Mouse (Mus musculus) inflammation-experienced regulatory T-cells, adult 6 months (primary cell): ENCODE data around the gene Mrgprg. TPM values are rescaled to one million over a fixed set of nuclear protein-coding genes. Genes with fewer than 3 reads are reported as not detected.

Experiments
- ATAC-seq: one replicate; pipeline ENCODE4 v1.8.0; 2017
- polyA plus RNA-seq, 3 experiments: library from polyadenylated mRNA; unstranded; fragments of 100-300 nt; shearing (Covaris generic); gene quantifications; one replicate each; pipeline ENCODE4 v1.2.1; 2017

Gene Mrgprg
- polyA plus RNA-seq = not detected

DNA sequence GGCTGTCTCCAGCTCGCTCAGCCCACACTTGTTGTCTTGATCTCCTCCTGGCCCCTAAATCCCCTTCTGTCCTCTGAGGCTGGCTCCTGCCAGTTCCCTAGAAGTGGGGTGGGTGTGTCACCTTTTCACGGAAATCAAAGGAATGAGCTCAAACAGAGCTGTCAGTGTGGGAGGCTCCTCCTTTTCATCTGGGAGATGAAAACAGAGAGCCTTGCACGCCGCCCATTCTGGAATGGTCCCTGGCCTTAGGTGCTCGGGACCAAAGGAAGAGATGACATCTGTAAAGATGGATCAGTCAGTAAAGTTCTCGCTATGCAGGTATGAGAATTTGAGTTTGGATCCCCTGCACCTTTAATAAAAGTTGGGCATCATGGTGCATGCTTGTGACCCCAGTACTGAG is at the start of gene Mrgprg:
TSS of gene Mrgprg (minus strand) at position 101 of the 400 bp plus-strand sequence.
- no peak for ATAC-seq

DNA sequence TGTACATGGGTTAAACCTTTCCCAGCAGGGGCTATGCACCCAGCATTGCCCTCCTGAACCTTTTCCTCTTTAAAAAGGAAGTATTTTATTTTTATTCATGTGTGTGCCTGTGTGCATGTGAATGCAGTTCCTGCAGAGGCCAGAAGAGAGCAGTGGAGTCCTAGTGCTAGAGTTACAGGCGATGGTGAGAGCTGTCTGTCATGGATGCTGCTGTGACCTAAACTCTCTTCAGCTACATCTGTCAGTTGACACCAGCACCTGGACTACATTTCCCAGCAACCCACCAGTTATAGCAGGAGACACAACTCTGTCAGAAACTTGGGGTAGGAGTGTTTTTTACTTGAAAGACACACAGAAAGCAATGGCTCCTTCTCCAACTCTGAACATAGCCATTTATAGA is 42.1 kb upstream of the Mrgprg start:
- ATAC-seq = no peak

DNA sequence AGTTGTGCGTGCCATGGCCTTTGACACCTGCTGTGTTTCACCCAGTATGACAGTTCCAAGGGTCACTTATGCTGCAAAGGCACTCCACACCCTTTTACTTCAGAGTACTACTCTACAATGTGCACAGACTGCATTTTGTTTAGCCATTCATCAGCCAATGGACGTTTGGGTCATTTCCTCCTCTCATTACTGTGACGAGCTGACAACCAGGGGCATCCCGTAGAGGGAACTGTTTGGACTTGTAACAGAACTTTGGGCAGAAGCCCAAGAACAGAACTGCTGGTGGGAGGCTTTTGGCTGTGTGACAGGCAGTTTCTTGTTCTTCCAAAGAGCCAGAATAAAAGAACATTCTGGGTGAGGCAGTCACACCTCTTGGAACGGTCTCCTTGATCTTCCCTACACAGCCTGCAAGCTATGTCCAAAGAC is 38.4 kb upstream of the Mrgprg start:
- ATAC-seq = no peak

DNA sequence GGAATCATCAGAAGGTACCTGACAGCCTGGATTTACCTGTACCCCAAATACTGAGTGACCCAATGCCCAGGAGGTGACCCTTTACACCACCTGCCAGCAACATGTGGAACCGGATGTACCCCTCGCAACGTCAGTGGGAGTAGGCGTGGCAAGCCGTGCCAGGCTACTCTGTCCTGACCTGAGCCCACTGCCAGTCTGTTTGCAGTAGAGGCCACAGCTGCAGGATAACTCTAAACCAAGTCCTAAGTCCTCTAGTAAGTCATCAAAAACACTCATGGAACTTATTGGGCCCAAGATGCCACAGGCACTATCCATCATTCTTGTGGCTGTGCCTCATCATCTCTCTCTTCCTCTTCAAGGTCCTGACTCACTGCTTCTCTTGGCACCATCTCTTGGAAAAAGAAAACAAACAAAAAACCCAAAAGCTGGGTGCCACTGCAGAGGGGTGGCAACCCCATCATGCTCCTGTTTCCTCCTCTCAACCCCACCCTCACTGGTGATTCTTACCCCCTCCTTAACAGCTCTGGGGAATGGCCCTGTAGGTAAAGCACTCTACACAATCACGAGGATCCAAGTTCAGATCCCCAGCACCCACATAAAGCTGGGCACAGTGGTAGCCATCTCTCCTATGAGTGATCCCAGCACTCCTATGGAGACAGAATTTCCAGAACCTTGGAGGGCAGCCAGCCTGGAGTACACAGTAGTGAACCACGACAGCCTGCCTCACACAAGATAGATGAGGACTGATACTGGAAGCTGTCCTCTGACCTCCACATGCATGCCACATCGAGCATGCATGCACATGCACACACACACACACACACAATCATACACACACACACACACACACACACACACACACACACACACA is 34.6 kb upstream of the Mrgprg start:
- no peak for ATAC-seq

DNA sequence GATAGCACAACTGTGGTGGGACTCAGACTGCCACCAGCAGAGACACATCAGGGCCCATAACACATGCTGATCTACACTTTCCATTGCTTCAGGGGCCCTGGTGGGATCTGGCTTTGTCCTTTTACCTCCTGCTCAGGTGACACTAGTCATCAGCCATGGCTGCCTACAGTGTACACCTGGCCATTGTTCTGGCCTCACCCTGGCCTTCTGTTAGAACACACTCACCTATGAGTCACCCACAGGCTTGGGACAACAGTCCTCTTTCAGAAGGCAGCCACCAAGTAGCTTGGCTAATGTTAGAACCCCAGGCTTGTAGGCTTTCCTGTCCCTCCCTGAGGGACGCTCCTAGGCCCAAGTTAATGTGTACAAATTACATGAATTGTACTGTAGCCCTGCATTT is 34.0 kb upstream of the Mrgprg start:
- ATAC-seq = no peak

DNA sequence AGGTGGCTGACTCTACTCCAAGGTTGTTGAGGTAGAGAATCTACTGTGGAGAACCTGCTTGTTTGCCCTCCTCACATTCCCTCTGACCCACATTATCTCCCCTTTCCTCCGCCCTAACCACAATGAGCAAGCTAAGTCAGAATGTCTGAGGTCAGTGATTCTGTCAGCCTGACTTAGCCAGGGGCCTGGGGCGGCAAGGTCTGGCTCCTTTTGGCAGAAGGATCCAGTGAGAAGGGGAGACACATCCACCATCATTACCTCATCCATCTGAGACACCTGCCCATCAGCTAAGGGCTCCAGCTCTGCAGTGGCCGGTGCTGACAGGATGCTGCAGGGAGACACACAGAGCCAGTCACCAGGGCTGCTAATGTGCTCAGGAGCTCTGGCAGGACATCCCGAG is 32.0 kb upstream of the Mrgprg start:
- ATAC-seq = no peak

DNA sequence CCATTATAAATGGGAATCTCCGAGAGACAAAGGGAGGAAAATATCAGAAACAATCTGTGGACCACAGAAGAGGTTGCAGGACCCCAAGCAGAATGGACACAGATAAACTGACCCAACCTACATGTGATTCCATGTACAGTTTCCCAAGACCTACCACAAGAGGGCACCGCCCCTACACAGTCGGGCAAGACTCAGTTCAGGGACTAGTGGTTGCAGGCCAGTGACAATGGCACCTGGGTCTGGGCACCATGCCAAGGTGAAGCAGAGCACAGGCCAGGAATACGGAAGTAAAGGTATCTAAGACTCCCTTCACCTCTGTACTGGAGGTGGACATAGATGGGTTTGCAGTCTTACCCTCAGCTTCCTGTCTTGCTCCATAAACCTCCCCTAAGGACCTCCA is 26.3 kb upstream of the Mrgprg start:
- ATAC-seq = peak; percentile 46

DNA sequence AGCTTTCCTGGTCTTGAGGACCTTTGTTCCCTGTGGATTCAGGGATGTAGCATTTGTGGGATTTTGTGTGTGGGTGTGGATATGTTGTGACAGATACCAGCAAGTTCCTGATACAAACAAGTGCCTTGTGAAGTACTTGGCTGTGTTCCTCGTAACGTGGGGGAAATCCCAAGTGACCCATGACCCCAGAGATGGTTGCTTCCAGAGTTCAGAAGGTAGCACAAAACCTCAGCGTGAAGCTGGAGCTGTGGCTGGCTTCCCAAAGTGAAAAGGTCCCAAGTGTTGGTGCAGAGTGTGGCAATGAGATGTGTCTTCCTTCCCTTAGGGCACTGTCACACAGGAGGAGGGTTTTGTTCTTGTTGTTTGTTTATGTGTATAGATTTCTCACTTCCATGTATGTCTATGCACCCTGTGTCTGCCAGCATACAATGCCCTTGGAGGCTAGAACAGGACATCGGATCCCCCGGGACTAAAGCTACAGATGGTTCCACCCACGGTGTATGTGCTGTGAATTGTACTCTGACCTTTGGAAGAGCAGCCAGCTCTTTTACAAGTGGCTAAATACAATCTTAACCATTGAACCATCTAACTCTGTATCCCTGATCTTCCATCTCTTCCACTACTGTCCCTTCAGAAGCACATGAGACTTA is 25.7 kb upstream of the Mrgprg start:
- no peak for ATAC-seq

DNA sequence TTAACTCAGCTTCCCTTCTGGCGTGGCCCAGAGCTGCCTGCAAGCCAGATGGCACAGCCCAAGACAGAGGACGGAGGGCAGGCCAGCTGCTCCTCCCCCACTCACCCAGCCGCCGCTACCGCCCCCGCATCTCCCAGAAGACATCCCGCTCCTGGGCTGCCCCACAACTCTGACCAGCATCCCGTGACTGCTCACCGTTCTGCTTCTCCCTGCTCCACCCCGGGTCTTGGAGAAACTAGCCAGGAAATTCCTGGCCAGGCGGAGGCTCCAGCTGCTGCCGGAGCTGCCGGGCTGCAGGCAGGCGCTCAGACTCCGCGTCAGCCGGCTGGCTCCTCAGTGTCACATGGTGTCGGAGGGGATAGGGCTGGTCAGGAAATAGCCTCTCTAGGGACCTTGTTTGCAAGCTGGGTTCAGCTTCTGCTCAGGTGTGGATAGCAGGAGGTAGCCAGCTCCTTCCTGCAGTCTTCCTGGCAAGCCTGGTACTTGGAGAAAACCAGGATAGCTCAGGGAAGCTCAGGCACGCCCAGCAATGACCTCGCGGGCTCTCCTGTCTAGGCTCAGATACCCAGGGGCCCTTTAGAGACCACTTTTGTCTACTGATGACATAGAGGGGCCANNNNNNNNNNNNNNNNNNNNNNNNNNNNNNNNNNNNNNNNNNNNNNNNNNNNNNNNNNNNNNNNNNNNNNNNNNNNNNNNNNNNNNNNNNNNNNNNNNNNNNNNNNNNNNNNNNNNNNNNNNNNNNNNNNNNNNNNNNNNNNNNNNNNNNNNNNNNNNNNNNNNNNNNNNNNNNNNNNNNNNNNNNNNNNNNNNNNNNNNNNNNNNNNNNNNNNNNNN is 17.4 kb upstream of the Mrgprg start, which contains the start of gene Mrgpre:
TSS of gene Mrgpre (minus strand) at position 505 of the 834 bp plus-strand sequence.
- peak; percentile 66 for ATAC-seq

DNA sequence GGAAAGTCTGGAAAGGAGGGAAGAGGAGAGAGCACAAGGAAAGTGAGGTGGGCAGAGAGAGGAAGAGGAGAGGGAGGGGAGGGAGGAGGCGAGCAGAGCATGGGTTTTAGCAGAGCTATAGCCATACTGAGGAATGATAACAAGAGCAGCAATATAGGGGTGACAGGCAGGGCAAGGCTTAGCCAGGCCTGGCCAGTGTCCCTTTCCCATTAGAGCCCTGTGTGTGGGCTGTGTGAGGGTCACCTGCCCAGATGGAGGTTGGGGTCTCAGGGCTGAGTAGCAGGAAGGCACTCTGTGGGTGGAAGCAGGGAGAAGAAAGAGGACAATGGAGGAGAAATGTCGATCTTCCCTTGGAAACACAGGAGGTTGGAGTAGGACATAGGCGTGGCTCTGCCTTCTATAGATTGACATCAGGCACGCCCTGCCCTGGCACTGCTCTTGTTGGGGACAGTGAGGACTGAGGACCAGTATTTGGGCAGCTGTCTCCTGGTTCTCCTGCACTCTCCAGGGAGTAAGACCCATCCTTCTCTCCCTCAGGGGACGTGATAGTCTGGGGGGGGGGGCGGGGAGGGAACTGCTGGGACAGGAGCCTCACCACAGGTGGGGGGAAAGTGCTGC is 16.7 kb upstream of the Mrgprg start:
- no peak for ATAC-seq

DNA sequence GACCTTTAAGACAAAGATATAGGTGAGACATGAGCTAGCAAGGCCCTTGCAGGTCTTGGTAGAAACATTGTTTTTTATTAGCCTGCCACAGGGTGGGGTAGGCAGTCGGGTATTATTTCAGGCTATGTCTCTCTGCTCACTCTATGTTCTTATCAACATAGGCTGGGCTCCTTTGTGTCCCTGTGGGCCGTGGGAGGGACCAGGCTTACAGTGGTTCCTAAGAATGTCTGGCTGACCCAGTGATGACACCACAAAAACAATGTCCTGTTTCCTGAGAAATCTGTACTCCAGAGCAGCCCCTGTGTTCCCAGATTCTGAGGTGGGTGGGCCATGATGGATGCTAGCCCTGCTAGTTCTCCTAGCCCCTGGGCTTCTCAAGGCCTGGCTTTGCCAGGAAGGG is 10.6 kb upstream of the Mrgprg start:
- ATAC-seq = no peak

DNA sequence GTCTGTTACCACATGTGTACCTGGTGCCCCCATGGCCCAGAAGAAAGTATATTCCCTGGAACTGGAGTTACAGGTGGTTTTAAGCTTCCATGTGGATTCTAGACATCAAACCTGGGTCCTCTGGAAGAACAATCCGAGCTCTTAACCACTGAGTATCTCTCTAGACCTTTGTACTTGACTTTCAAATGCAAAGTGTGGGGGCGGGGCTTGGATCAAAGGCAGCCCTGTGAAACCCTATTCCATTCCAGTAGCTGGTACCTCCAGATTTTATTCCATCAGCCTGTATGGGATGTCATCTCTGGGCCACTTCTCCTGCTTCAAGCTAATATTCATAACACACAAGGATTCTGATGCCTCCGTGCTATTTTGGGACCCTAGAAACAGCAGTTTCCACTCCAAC is 9.3 kb upstream of the Mrgprg start:
- no peak for ATAC-seq

DNA sequence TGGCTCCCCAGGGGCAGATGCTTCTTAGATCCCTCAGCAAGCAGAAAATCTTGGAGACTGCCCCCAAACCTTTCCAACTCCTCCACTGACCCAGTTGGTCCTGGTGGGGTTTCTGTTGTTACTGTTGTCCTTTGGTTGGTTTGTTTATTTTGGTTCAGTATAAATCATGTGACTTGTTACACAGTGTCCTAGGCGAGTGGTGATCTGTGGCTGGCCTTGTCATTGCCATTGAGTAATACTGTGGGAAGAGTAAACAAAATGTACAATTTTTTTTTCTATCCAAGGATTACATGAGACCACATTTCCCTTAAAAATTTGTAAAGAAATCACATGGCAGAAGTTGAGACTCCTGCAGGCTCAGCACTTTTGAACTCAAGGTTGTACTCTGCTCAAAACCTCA is 2.7 kb upstream of the Mrgprg start:
- ATAC-seq = no peak

DNA sequence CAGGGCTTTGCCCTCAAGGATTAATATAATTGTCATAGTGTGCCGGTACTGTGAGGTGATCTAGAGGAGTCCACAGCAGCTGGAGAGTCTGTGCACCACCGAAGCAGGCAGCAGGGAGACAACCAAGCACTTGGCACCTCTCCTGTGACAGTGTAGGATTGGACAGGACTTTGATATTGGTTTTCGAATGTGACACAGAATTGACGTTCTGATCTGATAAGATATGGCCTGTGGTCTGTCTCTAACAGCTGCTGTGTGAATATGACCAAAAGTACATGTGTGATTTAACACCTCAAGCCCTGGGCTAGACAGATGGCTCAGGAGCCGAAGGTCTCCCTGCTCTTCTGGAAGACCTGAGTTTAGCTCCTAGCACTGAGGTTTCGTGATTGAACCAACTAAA is 1.5 kb upstream of the Mrgprg start:
- ATAC-seq = no peak

DNA sequence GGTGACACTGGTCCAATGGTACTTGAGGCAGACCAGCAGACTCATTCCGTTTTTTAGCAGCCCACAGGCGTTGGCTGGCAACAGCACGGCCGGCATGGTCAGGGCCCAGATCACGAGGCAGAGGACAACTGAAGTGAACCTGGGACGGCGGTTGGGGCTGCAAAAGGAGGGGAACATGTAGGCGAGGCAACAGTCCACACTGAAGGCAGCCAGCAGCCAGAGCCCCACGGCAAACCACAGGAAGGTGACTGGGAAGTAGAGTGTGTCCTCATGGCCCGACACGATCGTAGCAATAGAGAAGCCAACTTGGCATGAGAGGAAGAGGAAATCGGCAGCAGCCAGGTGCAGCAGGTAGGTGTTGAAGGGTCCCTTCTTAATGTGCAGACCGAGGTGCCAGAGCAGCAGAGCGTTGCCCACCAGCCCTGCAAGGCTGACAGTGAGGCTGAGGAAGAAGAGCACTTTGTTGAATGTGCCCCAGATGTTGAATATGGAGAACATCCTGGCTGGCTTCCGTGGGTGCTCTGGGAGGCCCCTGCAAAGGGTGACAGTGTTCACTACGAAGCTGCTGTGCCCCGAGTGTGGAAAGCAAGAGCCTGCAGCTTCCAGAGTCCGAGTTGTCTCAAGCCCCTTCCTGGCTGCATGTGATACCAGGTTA is 1.8 kb downstream of the Mrgprg start:
- ATAC-seq = no peak

DNA sequence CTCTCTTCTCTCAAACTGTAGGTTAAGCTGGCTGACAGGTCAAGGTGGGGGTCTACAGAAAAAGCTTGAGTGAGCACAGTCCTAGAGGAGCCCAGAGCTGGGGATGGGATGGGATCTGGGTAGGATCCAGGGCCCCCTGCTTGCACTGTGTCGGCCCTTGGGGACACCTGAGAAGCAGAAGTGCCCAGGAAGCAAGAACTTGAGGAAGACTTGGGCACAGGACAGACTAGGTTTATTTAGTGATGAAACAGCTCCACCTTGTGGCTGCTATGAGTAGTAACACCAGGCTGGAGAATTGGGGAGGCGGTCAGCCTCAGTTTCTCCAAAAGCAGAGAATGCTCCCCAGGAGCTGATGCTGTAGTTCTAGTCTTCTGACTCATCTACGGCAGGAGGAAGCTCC is 3.0 kb downstream of the Mrgprg start:
- ATAC-seq = peak; percentile 64

DNA sequence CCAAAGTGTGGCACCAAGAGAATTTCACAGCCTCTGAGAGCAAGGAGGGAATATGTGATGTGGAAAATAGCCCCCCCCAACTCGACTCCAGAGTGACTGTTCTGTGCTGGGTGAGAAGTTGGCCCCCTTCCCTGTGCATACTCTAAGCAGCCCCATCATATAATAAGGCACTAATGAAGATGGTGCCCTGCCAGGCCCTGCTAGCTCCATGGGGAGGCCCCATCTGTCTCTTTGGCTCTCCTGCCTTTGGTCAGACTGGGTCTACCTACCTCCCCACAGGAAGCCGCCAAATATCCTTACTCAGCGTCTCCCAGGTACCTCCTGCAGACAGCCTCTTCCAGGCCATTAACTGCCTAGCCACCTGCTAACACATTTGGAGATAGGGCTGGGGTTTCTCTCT is 7.8 kb downstream of the Mrgprg start:
- no peak for ATAC-seq

DNA sequence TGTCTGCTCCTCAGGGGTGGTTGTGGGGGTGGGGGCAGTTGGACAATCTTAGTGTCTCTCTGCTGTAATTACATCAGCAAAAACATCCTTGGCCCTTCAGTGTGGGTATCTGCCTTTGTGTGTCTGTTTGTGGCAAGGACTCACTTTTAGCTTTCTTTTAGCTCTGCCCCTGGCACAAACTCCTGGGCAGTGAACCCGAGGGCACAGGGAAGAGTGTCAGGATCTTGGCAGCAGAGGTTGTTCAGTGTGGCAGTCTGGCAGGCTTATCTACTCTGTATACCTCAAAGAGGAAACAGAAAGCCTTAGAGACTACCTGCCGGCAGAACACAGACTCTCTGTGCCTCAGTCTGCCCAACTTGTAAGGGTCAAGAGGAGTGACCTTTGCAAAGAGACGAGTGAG is 9.1 kb downstream of the Mrgprg start:
- ATAC-seq = no peak

DNA sequence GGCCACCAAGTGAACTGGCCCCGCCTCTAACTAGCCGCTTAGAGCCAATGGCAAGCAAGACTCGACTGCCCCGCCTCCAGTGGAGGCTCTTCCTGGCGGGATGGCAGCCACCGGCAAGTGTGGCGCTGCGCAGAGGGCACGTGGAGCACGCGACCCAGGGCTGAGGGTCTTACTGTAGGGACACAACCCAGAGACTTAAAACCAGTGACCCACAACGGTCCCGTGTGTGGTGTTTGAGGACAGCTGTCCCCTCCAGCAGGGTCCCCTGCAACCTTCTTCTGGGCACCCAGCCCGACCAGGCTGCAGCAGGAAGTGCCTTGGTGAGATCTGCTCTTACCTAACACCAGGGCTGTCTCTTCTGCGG is 9.8 kb downstream of the Mrgprg start:
- ATAC-seq = peak; percentile 93

DNA sequence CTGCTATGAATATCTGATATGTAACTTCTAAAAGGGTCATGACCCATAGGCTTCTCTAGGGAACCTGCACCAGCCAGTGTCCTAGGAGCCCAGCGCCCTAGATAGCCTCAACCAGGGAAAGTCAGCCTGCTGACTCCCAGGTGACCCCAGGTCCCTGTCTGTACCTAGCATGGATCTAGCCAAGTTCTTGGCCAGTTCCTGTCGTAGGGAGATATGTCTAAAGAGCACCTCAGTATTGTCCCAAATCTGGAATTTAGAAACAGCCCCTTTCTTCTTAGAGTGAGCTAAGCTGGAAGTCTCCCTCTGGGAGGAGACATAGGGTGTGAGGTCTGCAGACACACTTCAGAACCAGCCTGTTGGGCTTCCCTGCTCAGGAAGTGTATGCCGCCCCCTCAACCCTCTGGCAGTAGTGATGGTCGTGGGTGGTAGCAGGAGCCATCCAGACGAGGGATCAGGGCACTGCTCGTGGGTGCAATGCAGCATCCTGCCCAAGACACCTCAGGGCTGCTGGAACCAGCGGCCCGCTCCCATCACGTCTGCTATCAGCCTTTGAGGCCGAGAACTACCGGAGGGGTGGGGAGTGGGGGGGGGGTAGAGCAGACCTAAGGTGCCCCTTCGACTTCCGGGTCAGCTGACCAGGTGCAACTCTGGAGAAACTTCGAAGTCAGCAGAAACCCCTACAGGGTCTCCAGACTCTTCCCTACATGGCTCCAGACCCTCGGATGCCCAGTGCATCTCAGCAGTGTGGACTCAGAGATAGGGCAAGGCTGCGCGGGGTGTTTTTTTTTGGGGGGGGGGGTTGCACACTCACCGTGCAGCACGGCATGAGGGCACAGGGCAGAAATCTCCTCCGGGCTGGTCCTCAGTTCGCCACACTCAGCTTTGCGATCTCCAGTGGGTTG is 10.4 kb downstream of the Mrgprg start, which contains the start of gene Osbpl5:
TSS of gene Osbpl5 (minus strand) at position 861 of the 902 bp plus-strand sequence.
- ATAC-seq = peak; percentile 8
